Mouse (Mus musculus): ENCODE measurements at regions not wholly inside any gene's neighbourhood (a gene's known extent, or its start where the extent isn't known, plus 50 kb on each side); places are given as distances from the start of the nearest gene placed in this dataset.

DNA sequence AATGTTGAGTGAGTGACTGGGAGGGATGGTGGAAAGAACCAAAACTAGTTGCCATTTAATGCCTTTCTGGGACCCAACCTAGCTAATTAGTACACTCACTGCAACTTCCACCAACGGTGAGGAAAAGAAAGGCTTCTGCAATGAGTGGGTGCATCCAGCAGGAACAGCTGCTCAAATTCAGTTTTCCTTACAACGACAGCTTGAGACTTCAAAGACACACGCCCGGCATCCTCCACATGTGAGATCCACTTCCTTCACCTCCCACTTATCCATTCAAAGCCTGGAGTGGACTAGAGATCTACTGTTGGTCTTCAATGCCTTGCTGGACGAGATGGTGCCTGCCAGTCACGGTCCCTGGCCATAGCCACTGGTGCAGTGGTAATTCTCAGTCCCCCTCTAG, 328.3 kb downstream of the Rps6kc1 start:
- H3K27me3 ChIP-seq (ENCODE audit: control insufficient read depth), result no peaks in the 10 kb centered on the region
- H3K4me3 ChIP-seq (replicated peaks), result no peak overlapping the region
- no peaks in the 10 kb centered on the region for H3K4me1 ChIP-seq (ENCODE audit: control insufficient read depth)
- H3K36me3 ChIP-seq (ENCODE audit: control insufficient read depth), result no peaks in the 10 kb centered on the region
- TF ChIP-seq TAL1 (IDR thresholded peaks at IDR 0.05; ENCODE audit: low read length), result no peak
- TF ChIP-seq GATA1 (IDR thresholded peaks at IDR 0.05; ENCODE audit: low read length), result no peak
- H3K9me3 ChIP-seq (ENCODE audit: control insufficient read depth, low read length), result no peaks in the 10 kb centered on the region; the same call in 1 of the 2 replicates

DNA sequence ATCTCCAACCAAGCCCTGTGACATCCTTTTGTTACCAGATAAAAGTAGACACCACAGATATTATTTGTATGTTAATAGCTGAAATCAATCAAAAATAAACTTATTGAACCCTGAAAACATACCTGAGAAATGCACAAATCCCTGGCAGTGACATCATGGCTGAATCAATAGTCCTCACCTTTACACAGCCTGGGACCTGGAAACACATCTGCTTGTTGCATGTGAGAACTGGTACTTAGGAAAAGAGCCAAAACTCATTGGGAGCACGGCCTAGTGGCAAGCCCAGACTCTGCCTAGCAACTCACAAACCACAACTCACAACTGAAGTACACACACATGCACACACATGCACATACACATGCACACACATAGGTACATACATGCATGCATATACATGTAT, 330.9 kb downstream of the Rps6kc1 start:
- no peak for TF ChIP-seq GATA1 (IDR thresholded peaks at IDR 0.05; ENCODE audit: low read length)
- TF ChIP-seq TAL1 (IDR thresholded peaks at IDR 0.05; ENCODE audit: low read length), result no peak
- H3K4me3 ChIP-seq (replicated peaks), result no peak overlapping the region
- H3K36me3 ChIP-seq (ENCODE audit: control insufficient read depth), result no peaks in the 10 kb centered on the region
- H3K9me3 ChIP-seq (ENCODE audit: control insufficient read depth, low read length), result peaks cover 2% of the 10 kb centered on the region; the same call in 1 of the 2 replicates
- no peaks in the 10 kb centered on the region for H3K4me1 ChIP-seq (ENCODE audit: control insufficient read depth)
- H3K27me3 ChIP-seq (ENCODE audit: control insufficient read depth), result no peaks in the 10 kb centered on the region

DNA sequence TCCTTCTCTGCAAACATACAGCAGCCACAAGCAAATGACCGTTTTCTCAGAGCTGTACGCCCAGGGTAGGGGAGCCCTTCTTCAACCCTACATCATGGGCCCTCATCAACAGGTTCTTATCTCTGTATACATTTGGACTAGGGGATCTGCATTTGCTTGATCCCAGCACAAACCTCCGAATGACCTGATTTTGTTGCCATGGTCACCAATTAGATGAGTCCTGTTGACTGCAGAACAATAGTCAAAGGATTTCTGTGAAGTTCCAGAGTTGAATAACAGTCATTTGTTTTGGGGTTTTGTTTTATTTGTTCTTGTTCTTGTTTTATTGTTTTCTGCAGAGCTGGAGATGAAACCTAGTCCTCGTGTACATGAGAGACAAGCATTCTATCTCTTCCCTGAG, 340.6 kb downstream of the Rps6kc1 start:
- TF ChIP-seq TAL1 (IDR thresholded peaks at IDR 0.05; ENCODE audit: low read length) (no peak), GATA1 (IDR thresholded peaks at IDR 0.05; ENCODE audit: low read length) (no peak)
- Histone ChIP-seq H3K27me3 (ENCODE audit: control insufficient read depth) (no peaks in the 10 kb centered on the region), H3K9me3 (ENCODE audit: control insufficient read depth, low read length) (peaks cover 26% of the 10 kb centered on the region)

DNA sequence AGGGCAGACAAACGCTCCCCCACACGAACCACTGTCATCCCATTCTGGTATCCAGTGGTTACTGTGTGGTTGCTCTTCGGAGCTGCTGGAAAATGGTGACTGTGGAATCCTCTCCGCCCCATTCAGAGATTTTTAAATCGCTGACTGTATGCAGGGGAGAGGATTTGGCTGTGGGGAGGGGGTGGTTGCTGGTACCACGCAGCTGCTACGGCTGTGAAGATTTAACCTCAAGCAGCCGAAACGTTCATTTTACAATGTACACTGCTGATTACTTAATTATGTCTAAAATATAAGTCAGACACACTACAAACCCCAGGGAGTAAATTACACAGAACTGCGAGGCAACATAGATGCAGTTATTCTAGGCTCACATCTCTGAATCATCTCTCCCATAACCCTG, 341.0 kb downstream of the Rps6kc1 start:
- TF ChIP-seq TAL1 (IDR thresholded peaks at IDR 0.05; ENCODE audit: low read length) (no peak), GATA1 (IDR thresholded peaks at IDR 0.05; ENCODE audit: low read length) (no peak)
- peaks cover 26% of the 10 kb centered on the region for H3K9me3 ChIP-seq (ENCODE audit: control insufficient read depth, low read length)
- no peak overlapping the region for H3K4me3 ChIP-seq (replicated peaks)

More for the DNA sequence above, 340.6 kb downstream of the Rps6kc1 start:
- Histone ChIP-seq H3K36me3 (ENCODE audit: control insufficient read depth) (no peaks in the 10 kb centered on the region), H3K4me1 (ENCODE audit: control insufficient read depth) (no peaks in the 10 kb centered on the region), H3K4me3 (replicated peaks) (no peak overlapping the region)

DNA sequence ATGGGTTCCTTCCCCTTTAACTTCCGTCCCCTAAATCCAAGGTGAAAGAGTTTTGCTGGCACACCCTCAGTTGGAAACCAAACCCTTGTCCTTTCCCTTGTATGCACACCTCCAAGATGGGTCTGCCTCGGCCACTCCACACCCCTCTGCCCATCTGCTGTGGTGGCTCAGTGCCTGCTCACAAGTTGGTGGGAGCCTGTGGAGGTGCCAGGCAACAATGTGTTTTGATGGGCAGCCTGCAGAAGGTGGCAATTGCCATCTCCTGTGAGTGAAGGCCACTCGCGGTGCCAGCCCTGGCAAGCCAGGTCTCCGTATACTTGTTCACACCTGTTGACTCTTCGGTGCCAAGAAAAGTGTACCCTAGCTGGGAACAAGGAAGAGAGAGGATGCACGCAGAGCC, 344.8 kb downstream of the Rps6kc1 start:
- Histone ChIP-seq H3K36me3 (ENCODE audit: control insufficient read depth) (no peaks in the 10 kb centered on the region), H3K4me1 (ENCODE audit: control insufficient read depth) (no peaks in the 10 kb centered on the region), H3K9me3 (ENCODE audit: control insufficient read depth, low read length) (peaks cover 17% of the 10 kb centered on the region), H3K4me3 (replicated peaks) (no peak overlapping the region), H3K27me3 (ENCODE audit: control insufficient read depth) (no peaks in the 10 kb centered on the region)
- TF ChIP-seq GATA1 (IDR thresholded peaks at IDR 0.05; ENCODE audit: low read length), result no peak
- TF ChIP-seq TAL1 (IDR thresholded peaks at IDR 0.05; ENCODE audit: low read length), result no peak

More for the DNA sequence above, 341.0 kb downstream of the Rps6kc1 start:
- Histone ChIP-seq H3K36me3 (ENCODE audit: control insufficient read depth) (no peaks in the 10 kb centered on the region), H3K27me3 (ENCODE audit: control insufficient read depth) (no peaks in the 10 kb centered on the region), H3K4me1 (ENCODE audit: control insufficient read depth) (no peaks in the 10 kb centered on the region)

DNA sequence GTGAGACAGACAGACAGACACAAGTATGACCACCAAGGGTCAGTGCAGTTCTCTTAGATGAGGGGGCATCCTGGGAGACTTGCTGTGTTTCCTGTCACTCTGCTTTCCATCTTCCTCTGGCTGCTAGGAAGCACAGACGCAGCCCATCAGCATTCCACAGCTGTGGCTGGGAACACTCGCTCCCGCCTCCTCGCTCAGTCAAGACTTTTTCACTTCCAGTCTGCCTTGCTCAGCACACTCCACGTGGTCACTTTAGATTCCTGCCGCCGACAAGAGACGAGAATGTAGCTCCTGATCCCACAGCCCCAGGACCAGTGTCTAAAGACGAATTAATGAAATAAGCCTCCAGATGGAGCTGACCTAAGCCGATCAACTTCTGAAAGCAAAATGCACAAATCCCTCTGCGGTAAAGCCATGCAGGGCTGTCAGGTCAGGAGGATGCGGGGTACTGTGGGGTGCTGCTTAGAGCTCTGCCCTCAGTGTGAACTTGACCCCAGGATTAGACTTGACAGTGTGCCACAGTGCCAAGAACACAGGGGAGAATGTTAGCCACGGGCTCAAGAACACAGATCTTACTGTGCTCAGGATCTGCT, 348.6 kb downstream of the Rps6kc1 start:
- Histone ChIP-seq H3K9me3 (ENCODE audit: control insufficient read depth, low read length) (no peaks in the 10 kb centered on the region), H3K27me3 (ENCODE audit: control insufficient read depth) (no peaks in the 10 kb centered on the region), H3K4me3 (replicated peaks) (no peak overlapping the region), H3K4me1 (ENCODE audit: control insufficient read depth) (no peaks in the 10 kb centered on the region), H3K36me3 (ENCODE audit: control insufficient read depth) (no peaks in the 10 kb centered on the region)
- no peak for TF ChIP-seq GATA1 (IDR thresholded peaks at IDR 0.05; ENCODE audit: low read length)
- no peak for TF ChIP-seq TAL1 (IDR thresholded peaks at IDR 0.05; ENCODE audit: low read length)

DNA sequence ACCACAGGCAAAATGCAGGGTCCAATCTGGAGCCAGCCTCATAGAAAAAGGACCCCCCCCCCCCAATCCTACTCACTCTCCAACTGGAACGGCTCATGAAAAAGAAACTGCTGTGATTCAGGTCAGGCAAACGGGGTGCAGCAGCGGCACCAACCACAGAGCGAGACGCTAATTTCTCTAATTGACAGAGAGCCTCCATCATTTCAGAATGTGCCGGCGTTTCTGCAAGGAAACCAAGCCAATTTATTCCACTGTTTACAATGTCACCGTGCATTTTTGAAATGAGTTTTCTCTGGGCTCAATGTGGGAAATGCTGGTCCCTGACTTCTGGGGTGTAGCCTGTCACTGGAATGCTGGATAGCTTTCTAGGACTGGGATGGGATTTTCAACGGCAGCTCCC, 351.5 kb downstream of the Rps6kc1 start:
- H3K36me3 ChIP-seq (ENCODE audit: control insufficient read depth), result no peaks in the 10 kb centered on the region
- H3K9me3 ChIP-seq (ENCODE audit: control insufficient read depth, low read length), result no peaks in the 10 kb centered on the region
- no peak for TF ChIP-seq TAL1 (IDR thresholded peaks at IDR 0.05; ENCODE audit: low read length)
- TF ChIP-seq GATA1 (IDR thresholded peaks at IDR 0.05; ENCODE audit: low read length), result no peak
- H3K4me3 ChIP-seq (replicated peaks), result no peak overlapping the region
- H3K27me3 ChIP-seq (ENCODE audit: control insufficient read depth), result no peaks in the 10 kb centered on the region
- H3K4me1 ChIP-seq (ENCODE audit: control insufficient read depth), result no peaks in the 10 kb centered on the region

DNA sequence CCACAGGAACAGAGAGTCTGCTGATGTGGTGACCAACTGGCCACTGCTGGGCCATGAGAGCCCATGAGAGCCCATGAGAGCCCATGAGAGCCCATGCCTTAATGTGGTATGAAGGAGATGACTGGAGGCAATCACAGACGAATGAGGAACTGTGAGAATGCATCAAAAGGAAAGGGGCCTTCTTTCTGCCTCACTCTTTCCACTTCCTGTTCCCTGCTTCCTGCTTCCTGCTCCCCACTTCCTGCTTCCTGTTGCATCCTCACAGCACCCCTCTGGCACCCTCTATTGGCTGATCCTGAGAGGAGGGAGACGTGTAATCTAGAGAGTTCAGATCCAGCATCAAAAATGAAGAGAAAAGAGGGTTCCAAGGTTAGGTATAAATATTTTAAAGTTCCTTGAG, 369.7 kb downstream of the Rps6kc1 start:
- TF ChIP-seq GATA1 (IDR thresholded peaks at IDR 0.05; ENCODE audit: low read length) (no peak), TAL1 (IDR thresholded peaks at IDR 0.05; ENCODE audit: low read length) (no peak)
- H3K4me1 ChIP-seq (ENCODE audit: control insufficient read depth), result no peaks in the 10 kb centered on the region
- no peaks in the 10 kb centered on the region for H3K36me3 ChIP-seq (ENCODE audit: control insufficient read depth)
- H3K4me3 ChIP-seq (replicated peaks), result no peak overlapping the region
- H3K27me3 ChIP-seq (ENCODE audit: control insufficient read depth), result no peaks in the 10 kb centered on the region
- 0 out of 2 replicates have a peak, but pooled peaks cover 2% of the 10 kb centered on the region for H3K9me3 ChIP-seq (ENCODE audit: control insufficient read depth, low read length)

DNA sequence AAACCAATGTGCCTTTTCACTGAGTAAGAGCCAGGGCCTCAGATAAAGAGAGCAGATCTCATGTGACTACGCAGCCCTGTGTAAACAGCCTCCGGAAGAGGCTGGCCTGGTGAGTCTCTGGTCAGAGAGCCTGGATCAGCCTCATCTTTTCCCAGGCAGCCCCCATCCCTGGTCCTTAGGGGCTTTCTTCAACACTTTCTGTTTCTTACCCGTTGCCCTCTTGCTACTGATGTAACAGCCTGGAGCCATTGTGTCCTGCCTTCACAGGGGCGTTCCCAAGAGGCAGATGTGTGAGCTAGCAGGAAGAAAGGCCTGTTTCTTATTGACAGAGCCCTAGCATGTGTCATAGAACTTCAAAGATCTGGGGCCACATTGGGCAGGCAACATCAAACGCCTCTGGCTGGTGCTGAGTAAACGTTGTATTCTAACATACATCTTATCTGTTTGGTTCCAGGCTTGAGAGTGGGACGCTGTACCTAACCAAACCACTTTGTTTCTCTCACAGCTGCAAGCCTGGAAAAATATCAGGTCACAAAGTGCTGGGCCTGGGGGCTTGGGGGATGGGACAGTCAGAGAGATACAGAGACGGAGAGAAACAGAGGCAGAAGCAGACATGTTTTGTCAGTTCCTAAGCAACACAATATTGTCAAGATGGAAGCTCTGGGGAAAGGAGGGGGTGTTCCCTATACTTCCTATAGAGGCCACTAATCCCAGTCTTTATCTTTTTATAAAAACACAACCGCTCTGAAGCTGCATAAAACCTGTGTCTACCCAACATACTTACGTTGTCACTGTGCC, 362.6 kb upstream of the Prox1 start:
- H3K36me3 ChIP-seq (ENCODE audit: control insufficient read depth), result no peaks in the 10 kb centered on the region
- no peaks in the 10 kb centered on the region for H3K27me3 ChIP-seq (ENCODE audit: control insufficient read depth)
- H3K9me3 ChIP-seq (ENCODE audit: control insufficient read depth, low read length), result no peaks in the 10 kb centered on the region
- no peaks in the 10 kb centered on the region for H3K4me1 ChIP-seq (ENCODE audit: control insufficient read depth)
- no peak overlapping the region for H3K4me3 ChIP-seq (replicated peaks)
- TF ChIP-seq GATA1 (IDR thresholded peaks at IDR 0.05; ENCODE audit: low read length) (no peak), TAL1 (IDR thresholded peaks at IDR 0.05; ENCODE audit: low read length) (no peak)

All from erythroblast, embryonic 14.5 days (primary cell).